ENCODE assay signal across 8 mouse cellular contexts in genomic region chr10:128037921-128038320, GRCm38 (mm10). TPM values are rescaled to one million over a fixed set of nuclear protein-coding genes. Genes with fewer than 3 reads are reported as not detected.
DNase-seq lines count a peak whose midpoint lies in the region; ATAC-seq and TF ChIP-seq lines count a peak whose summit lies in the region.

No protein-coding gene starts in this region.

- H3K27ac ChIP-seq in heart, embryonic 11.5 days (ENCODE audit: low read depth, low read length): no peak overlapping the region
- H3K27ac ChIP-seq in forebrain, embryonic 16.5 days (ENCODE audit: low read length): no peak overlapping the region
- peak overlapping the region; percentile 74 for H3K27ac ChIP-seq in liver, embryonic 15.5 days (replicated peaks)

- no peak for TF ChIP-seq CTCF in E14TG2a.4 (conservative IDR thresholded peaks at IDR 0.05; ENCODE audit: low read length)

- no peaks in the 10 kb centered on the region for H3K9me3 ChIP-seq in heart, embryonic 11.5 days (replicated peaks; ENCODE audit: control insufficient read depth, low read length)
- H3K9me3 ChIP-seq in E14TG2a.4 (ENCODE audit: low read length): no peaks in the 10 kb centered on the region
- H3K9me3 ChIP-seq in forebrain, embryonic 16.5 days (ENCODE audit: control insufficient read depth, low read length): no peaks in the 10 kb centered on the region
- H3K9me3 ChIP-seq in liver, embryonic 15.5 days (replicated peaks): no peaks in the 10 kb centered on the region

- no peaks in the 10 kb centered on the region for H3K27me3 ChIP-seq in heart, embryonic 11.5 days (ENCODE audit: control insufficient read depth, insufficient read depth, low read length)
- 0 out of 2 replicates have a peak, but pooled peaks cover 3% of the 10 kb centered on the region for H3K27me3 ChIP-seq in E14TG2a.4 (ENCODE audit: insufficient read depth, low read length)
- H3K27me3 ChIP-seq in forebrain, embryonic 16.5 days (replicated peaks; ENCODE audit: control insufficient read depth, insufficient read depth, low read length): no peaks in the 10 kb centered on the region
- peaks cover 5% of the 10 kb centered on the region; the same call in 1 of the 2 replicates for H3K27me3 ChIP-seq in liver, embryonic 15.5 days

- H3K4me1 ChIP-seq in heart, embryonic 11.5 days (ENCODE audit: control insufficient read depth, insufficient read depth, low read length): peaks cover 47% of the 10 kb centered on the region
- peaks cover 68% of the 10 kb centered on the region for H3K4me1 ChIP-seq in E14TG2a.4 (replicated peaks; ENCODE audit: low read depth, low read length)
- H3K4me1 ChIP-seq in forebrain, embryonic 16.5 days (replicated peaks; ENCODE audit: control insufficient read depth, insufficient read depth, low read length): peaks cover 23% of the 10 kb centered on the region
- H3K4me1 ChIP-seq in liver, embryonic 15.5 days (replicated peaks): peaks cover 59% of the 10 kb centered on the region

- 82% methylated on average over 3 of the region's 3 CpGs for WGBS in heart, embryonic 11.5 days (ENCODE audit: insufficient replicate concordance)
- WGBS in forebrain, embryonic 16.5 days: 44% methylated on average over 3 of the region's 3 CpGs
- 66% methylated on average over 3 of the region's 3 CpGs for WGBS in liver, embryonic 15.5 days (ENCODE audit: insufficient replicate concordance)

- ATAC-seq in heart, embryonic 11.5 days (replicated peaks; ENCODE audit: insufficient number of reproducible peaks, low FRiP score, low TSS enrichment): no peak
- no peak for ATAC-seq in forebrain, embryonic 16.5 days
- no peak for ATAC-seq in liver, embryonic 15.5 days (ENCODE audit: insufficient read depth)

- H3K36me3 ChIP-seq in heart, embryonic 11.5 days (ENCODE audit: control insufficient read depth, insufficient read depth, low read length): peaks cover 6% of the 10 kb centered on the region
- peaks cover 66% of the 10 kb centered on the region for H3K36me3 ChIP-seq in E14TG2a.4 (ENCODE audit: insufficient read depth, low read length)
- H3K36me3 ChIP-seq in forebrain, embryonic 16.5 days (ENCODE audit: control insufficient read depth, insufficient read depth): peaks cover 14% of the 10 kb centered on the region
- peaks cover 50% of the 10 kb centered on the region for H3K36me3 ChIP-seq in liver, embryonic 15.5 days (replicated peaks)

- no peak for DNase-seq in heart, adult 11 months
- no peak for DNase-seq in c-Kit-positive CD71-positive TER-119-positive erythroid progenitor cells, embryonic 14.5 days (ENCODE audit: low spot score)
- DNase-seq in right cerebral cortex, postnatal 10 days (ENCODE audit: low spot score in 2 of 2): no peak
- DNase-seq in adrenal gland, adult 8-10 months: no peak

- peak overlapping the region; percentile 45 for H3K4me2 ChIP-seq in heart, embryonic 11.5 days
- H3K4me2 ChIP-seq in forebrain, embryonic 16.5 days (ENCODE audit: low read length): peak overlapping the region; percentile 15; the same call in 1 of the 2 replicates
- peak overlapping the region; percentile 76 for H3K4me2 ChIP-seq in liver, embryonic 15.5 days

- peak overlapping the region; percentile 3; the same call in 1 of the 2 replicates for H3K4me3 ChIP-seq in heart, embryonic 11.5 days (ENCODE audit: low read depth, low read length)
- peak overlapping the region; percentile 99 for H3K4me3 ChIP-seq in E14TG2a.4 (replicated peaks; ENCODE audit: low read length)
- no peak overlapping the region for H3K4me3 ChIP-seq in forebrain, embryonic 16.5 days (replicated peaks; ENCODE audit: low read length)
- H3K4me3 ChIP-seq in liver, embryonic 15.5 days (replicated peaks): peak overlapping the region; percentile 17

- H3K9ac ChIP-seq in heart, embryonic 11.5 days (ENCODE audit: low read depth, low read length): no peak overlapping the region
- H3K9ac ChIP-seq in forebrain, embryonic 16.5 days (replicated peaks; ENCODE audit: low read depth, low read length): no peak overlapping the region
- no peak overlapping the region for H3K9ac ChIP-seq in liver, embryonic 15.5 days

RNA-seq across cellular contexts. Expression of gene Naca, which starts 2.5 kb away (rescaled TPM):
- 678 and 713 TPM in 2 replicates for polyA plus RNA-seq in heart, embryonic 11.5 days (2014; fragmentation: Nextera tagmentation; extraction: Ambion mirVana)
- 545 and 574 TPM in 2 replicates for polyA plus RNA-seq in forebrain, embryonic 16.5 days (2015; fragmentation: Nextera tagmentation; extraction: Ambion mirVana)
- 312 and 355 TPM in 2 replicates for polyA plus RNA-seq in liver, embryonic 15.5 days (2015; fragmentation: Nextera tagmentation; extraction: Ambion mirVana)
- total RNA-seq in adrenal gland, adult 8-10 months (2022): 100 to 1,000 TPM; 560 to 666 (median 578) TPM

RNA-seq across cellular contexts. Expression of gene Ptges3, which starts 20.8 kb away (rescaled TPM):
- 354 and 377 TPM in 2 replicates for polyA plus RNA-seq in heart, embryonic 11.5 days (2014; fragmentation: Nextera tagmentation; extraction: Ambion mirVana)
- polyA plus RNA-seq in forebrain, embryonic 16.5 days (2015; fragmentation: Nextera tagmentation; extraction: Ambion mirVana): 395 and 436 TPM in 2 replicates
- 188 and 217 TPM in 2 replicates for polyA plus RNA-seq in liver, embryonic 15.5 days (2015; fragmentation: Nextera tagmentation; extraction: Ambion mirVana)
- total RNA-seq in adrenal gland, adult 8-10 months (2022): 100 to 1,000 TPM; 128 to 203 (median 146) TPM

RNA-seq across cellular contexts. Expression of gene Prim1, which starts 23.0 kb away (rescaled TPM):
- polyA plus RNA-seq in heart, embryonic 11.5 days (2014; fragmentation: Nextera tagmentation; extraction: Ambion mirVana): 56.0 and 61.4 TPM in 2 replicates
- polyA plus RNA-seq in forebrain, embryonic 16.5 days (2015; fragmentation: Nextera tagmentation; extraction: Ambion mirVana): 57.8 and 59.8 TPM in 2 replicates
- 66.9 and 69.3 TPM in 2 replicates for polyA plus RNA-seq in liver, embryonic 15.5 days (2015; fragmentation: Nextera tagmentation; extraction: Ambion mirVana)
- 1 to 10 TPM; 2.1 to 3.5 (median 3.0) TPM for total RNA-seq in adrenal gland, adult 8-10 months (2022)

RNA-seq across cellular contexts. Expression of gene Hsd17b6, which starts 30.5 kb away (rescaled TPM):
- not detected in 2 replicates for polyA plus RNA-seq in heart, embryonic 11.5 days (2014; fragmentation: Nextera tagmentation; extraction: Ambion mirVana)
- polyA plus RNA-seq in forebrain, embryonic 16.5 days (2015; fragmentation: Nextera tagmentation; extraction: Ambion mirVana): not detected in 2 replicates
- polyA plus RNA-seq in liver, embryonic 15.5 days (2015; fragmentation: Nextera tagmentation; extraction: Ambion mirVana): 0.09 and 0.13 TPM in 2 replicates
- total RNA-seq in adrenal gland, adult 8-10 months (2022): under 1 TPM in 1 of 4 experiments, not detected in 3; 0.51 TPM

RNA-seq across cellular contexts. Expression of gene Atp5b, which starts 45.2 kb away (rescaled TPM):
- 4,523 and 4,948 TPM in 2 replicates for polyA plus RNA-seq in heart, embryonic 11.5 days (2014; fragmentation: Nextera tagmentation; extraction: Ambion mirVana)
- polyA plus RNA-seq in forebrain, embryonic 16.5 days (2015; fragmentation: Nextera tagmentation; extraction: Ambion mirVana): 2,097 and 2,145 TPM in 2 replicates
- 1,834 and 1,894 TPM in 2 replicates for polyA plus RNA-seq in liver, embryonic 15.5 days (2015; fragmentation: Nextera tagmentation; extraction: Ambion mirVana)
- 1,000 to 10,000 TPM; 1,737 to 2,601 (median 2,176) TPM for total RNA-seq in adrenal gland, adult 8-10 months (2022)

Comparison
In these comparisons a context has a peak if more than half of its experiments do, and no peak if none do; other contexts are left out.
1. H3K4me2 ChIP-seq: peak in every context shown above with its lines; median percentile 76 in liver, embryonic 15.5 days; 45 in heart, embryonic 11.5 days; 15 in forebrain, embryonic 16.5 days.